Mouse (Mus musculus) forebrain, postnatal 0 days (tissue): ENCODE data around the gene Rbm33. TPM values are rescaled to one million over a fixed set of nuclear protein-coding genes. Genes with fewer than 3 reads are reported as not detected.

Source experiments
- ATAC-seq: fragments of 200-750 bp; cut with Nextera tagmentation; 2 replicates; pipeline ENCODE4 v1.8.0; 2017; ENCODE audit warnings: mild to moderate bottlenecking, moderate library complexity
- DNase-seq: peaks from one replicate; pipeline ENCODE4 v3.0.0-alpha.2; 2015
- H3K27ac ChIP-seq: fragments of 300-500 bp; sonication (generic); 2 replicates; pipeline ENCODE4 v1.5.1; 2014; ENCODE audit warnings: low read depth, mild to moderate bottlenecking, antibody characterized with exemption, low read length, moderate library complexity, mixed read lengths
- H3K27me3 ChIP-seq: fragments of 300-500 bp; sonication (generic); 2 replicates; pipeline ENCODE4 v1.6.1; 2014; ENCODE audit warnings: mild to moderate bottlenecking, low read length, mixed read lengths; ENCODE audit not compliant: insufficient read depth
- H3K36me3 ChIP-seq: fragments of 300-500 bp; sonication (generic); 2 replicates; pipeline ENCODE4 v1.6.1; 2014; ENCODE audit warnings: mild to moderate bottlenecking, moderate library complexity; ENCODE audit not compliant: insufficient read depth
- H3K4me1 ChIP-seq: fragments of 300-500 bp; sonication (generic); 2 replicates; pipeline ENCODE4 v1.6.1; 2014; ENCODE audit warnings: antibody characterized with exemption; ENCODE audit not compliant: insufficient read depth
- H3K4me2 ChIP-seq: fragments of 300-500 bp; sonication (generic); 2 replicates; pipeline ENCODE4 v1.6.1; 2014; ENCODE audit warnings: low read depth, mild to moderate bottlenecking, moderate library complexity
- H3K4me3 ChIP-seq: fragments of 300-500 bp; sonication (generic); 2 replicates; pipeline ENCODE4 v1.5.1; 2014; ENCODE audit warnings: low read depth, low read length, mixed read lengths
- H3K9ac ChIP-seq: fragments of 300-500 bp; sonication (generic); 2 replicates; pipeline ENCODE4 v1.6.1; 2014; ENCODE audit warnings: mild to moderate bottlenecking
- H3K9me3 ChIP-seq: fragments of 300-500 bp; sonication (generic); 2 replicates; pipeline ENCODE4 v1.6.1; 2016; ENCODE audit warnings: low read length
- CTCF ChIP-seq: sonication (generic); IDR thresholded peaks from 2 replicates; pipeline ENCODE4 v1.5.1; 2016; ENCODE audit warnings: antibody characterized with exemption, control low read depth, low read depth
- WGBS: fragments of 180-500 bp; shearing (Covaris S2); extraction: QIAGEN DNeasy Blood & Tissue Kit; methylation state at CpG from one replicate; pipeline ENCODE4 v1.1.7; 2014; 5-methylcytosine and 5-hydroxymethylcytosine counted together
- polyA plus RNA-seq: library from polyadenylated mRNA; unstranded; fragments of >200 nt; fragmentation: Nextera tagmentation; extraction: Ambion mirVana; gene quantifications from 2 replicates; pipeline ENCODE4 v1.2.1, GENCODE M21; 2015
- total RNA-seq: library from RNA; depleted of rRNA; stranded (reverse); fragments of >200 nt; gene quantifications from 2 replicates; pipeline ENCODE4 v1.2.3, GENCODE M21; 2014

The Rbm33 gene
- total and polyA plus RNA-seq, 2 experiments from 2014 or later, result 12.5 to 41.7 TPM

DNA sequence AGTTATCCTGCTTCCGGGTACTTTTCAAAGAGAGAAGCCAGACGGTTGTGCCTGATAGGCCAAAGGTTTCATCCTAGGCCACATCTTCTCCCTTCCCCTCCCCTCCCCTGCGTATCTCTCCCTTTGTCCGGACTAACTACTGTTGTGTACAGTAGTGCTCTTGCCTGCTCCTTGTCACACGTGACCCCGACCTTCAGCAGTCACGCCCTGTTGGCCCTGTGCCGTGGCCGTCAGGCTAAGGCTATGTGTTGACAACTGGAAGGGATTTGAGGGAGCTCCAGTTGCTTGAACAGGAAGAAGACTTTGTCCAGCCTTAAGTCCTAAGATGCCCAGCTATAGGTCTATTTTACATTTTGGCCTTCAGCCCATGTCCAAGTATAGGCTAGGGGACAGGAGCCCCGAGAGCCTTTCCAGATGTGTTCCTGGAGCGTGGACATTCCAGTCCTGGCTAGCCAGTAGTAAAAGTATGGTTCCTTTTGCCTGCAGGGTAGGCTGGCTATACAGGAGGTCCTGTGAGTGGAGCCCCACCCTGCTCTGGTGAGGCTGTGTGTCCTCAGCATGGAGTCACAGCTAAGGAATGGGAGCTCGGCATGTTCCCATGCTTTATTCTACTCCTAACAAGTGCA, 102.8 kb downstream of the Rbm33 start:
- no peak overlapping the region for H3K9ac ChIP-seq
- WGBS, result 93% methylated on average over 12 of the region's 12 CpGs
- no peaks in the 10 kb centered on the region for H3K9me3 ChIP-seq
- peaks cover 33% of the 10 kb centered on the region for H3K36me3 ChIP-seq
- H3K27ac ChIP-seq, result no peak overlapping the region
- TF ChIP-seq CTCF, result no peak
- no peak for DNase-seq
- no peak overlapping the region for H3K4me2 ChIP-seq
- H3K4me1 ChIP-seq, result no peaks in the 10 kb centered on the region
- H3K27me3 ChIP-seq, result no peaks in the 10 kb centered on the region
- no peak overlapping the region for H3K4me3 ChIP-seq
- ATAC-seq, result no peak

DNA sequence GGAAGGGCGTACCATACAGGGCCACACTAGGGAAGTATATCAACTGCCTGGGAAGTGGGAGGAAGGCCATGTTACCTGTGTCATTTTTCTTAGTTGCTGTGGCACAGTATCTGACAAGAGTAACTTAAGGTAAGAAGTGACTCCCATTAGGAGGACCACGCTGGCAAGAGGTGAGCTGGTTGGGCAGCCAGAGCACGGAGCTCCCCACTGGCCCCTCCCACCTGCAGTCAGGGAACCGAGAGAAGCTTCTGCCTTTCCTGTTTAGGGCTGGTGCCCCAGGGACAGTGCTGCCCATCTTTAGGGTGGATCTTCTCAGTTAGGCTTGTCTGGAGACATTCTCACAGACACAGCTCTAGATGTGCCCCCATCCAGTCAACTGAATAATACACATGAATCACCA, 106.9 kb downstream of the Rbm33 start:
- TF ChIP-seq CTCF, result no peak
- no peak overlapping the region for H3K4me3 ChIP-seq
- no peak for DNase-seq
- H3K9me3 ChIP-seq, result no peaks in the 10 kb centered on the region
- no peaks in the 10 kb centered on the region for H3K27me3 ChIP-seq
- no peak for ATAC-seq
- H3K4me1 ChIP-seq, result no peaks in the 10 kb centered on the region
- H3K9ac ChIP-seq, result no peak overlapping the region
- H3K36me3 ChIP-seq, result peaks cover 6% of the 10 kb centered on the region; the same call in 1 of the 2 replicates
- no peak overlapping the region for H3K4me2 ChIP-seq
- H3K27ac ChIP-seq, result no peak overlapping the region
- 72% methylated on average over 4 of the region's 4 CpGs for WGBS

DNA sequence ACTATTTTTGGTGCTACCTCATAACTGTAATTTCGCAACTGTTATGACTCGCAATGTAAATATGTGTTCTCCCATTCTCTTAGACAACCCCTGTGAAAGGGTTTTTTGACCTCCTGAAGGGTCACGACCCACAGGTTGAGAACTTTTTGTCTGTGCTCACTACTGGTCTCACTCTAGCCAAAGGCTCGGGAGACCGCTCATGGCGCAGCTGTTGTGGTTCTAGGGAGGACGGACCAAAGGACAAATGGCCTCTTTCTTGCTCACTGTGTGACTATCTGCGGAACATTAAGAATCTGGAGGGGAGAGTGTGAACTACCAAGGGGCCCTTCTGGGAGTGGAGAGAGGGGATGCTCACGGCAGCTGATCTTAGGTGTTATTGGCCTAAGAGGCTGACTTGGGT, 109.0 kb downstream of the Rbm33 start:
- DNase-seq (no peak), ATAC-seq (no peak)
- Histone ChIP-seq H3K9me3 (no peaks in the 10 kb centered on the region), H3K4me2 (no peak overlapping the region), H3K9ac (no peak overlapping the region), H3K36me3 (no peaks in the 10 kb centered on the region), H3K27me3 (no peaks in the 10 kb centered on the region), H3K27ac (no peak overlapping the region), H3K4me3 (no peak overlapping the region), H3K4me1 (no peaks in the 10 kb centered on the region)
- TF ChIP-seq CTCF, result no peak
- 94% methylated on average over 9 of the region's 9 CpGs for WGBS

DNA sequence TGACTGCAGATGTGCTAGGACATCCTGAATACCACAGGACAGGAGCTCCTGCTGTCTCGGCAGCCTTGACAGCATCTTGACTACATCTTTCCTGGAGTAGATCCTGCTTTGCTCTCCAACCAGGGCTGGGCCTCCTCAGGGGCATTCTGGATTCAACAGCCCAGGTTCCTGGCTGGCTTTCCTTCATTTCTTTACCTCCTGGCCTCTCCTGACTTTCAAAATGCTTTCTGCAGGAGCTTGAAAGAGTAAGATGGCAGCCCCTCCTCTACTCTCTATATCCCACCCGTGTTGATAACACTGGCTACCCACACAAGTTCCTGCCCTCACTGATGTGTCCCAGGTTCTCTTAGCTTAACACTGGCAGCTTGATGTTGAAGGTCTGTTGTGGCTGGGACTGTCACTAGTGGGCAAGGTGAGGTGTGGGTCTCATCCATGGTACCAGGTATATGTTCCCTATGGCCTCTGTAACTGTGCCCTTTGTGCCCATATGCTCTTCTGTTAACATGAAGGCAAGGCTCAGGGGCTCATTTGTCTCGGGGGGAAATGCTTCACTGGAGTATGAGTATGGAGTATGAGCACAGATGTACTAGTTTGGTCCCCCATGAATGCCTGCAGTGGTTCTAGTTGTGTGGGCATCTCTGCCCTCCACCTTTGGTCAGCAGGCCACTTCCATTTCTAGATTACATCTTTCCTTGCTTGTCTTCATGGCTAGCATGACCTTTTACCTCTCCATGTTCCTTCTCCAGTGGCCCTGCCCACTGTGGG, 133.4 kb downstream of the Rbm33 start:
- 0 out of 2 replicates have a peak, but pooled peaks cover under 1% of the 10 kb centered on the region for H3K27me3 ChIP-seq
- H3K9ac ChIP-seq, result no peak overlapping the region
- no peak overlapping the region for H3K4me2 ChIP-seq
- no peak overlapping the region for H3K4me3 ChIP-seq
- H3K27ac ChIP-seq, result no peak overlapping the region
- WGBS, result 69% methylated on average over 3 of the region's 3 CpGs
- DNase-seq (no peak), ATAC-seq (no peak)
- no peaks in the 10 kb centered on the region for H3K4me1 ChIP-seq
- H3K9me3 ChIP-seq, result no peaks in the 10 kb centered on the region
- TF ChIP-seq CTCF, result no peak
- no peaks in the 10 kb centered on the region for H3K36me3 ChIP-seq

DNA sequence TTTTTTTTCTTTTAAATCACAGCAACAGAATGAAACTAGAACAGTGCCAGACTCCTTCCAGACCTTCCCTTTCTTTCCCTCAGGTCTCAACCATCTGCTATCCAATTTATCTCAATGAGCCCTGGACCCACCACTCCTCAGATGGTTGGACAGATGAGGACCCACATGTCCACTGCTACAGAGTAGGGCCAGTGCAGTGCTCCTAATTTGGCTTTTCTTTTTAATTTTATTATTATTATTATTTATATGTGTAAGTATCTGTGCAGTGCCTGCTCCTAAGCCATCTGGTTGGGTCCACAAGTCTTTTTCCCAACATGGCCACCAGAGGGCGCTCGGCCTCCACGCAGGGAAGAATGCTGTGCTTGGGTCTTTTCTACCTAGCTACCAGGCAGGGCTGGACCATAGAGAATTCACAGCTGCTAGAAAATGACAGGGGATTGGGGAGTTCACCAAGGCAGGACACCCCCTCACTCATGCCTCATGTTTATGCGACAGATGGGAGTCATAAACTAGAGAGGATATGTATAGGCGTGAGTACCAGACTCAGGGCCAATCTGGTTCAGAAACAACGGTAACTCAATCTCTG, 134.2 kb downstream of the Rbm33 start:
- 27% methylated on average over 6 of the region's 6 CpGs for WGBS
- H3K36me3 ChIP-seq, result no peaks in the 10 kb centered on the region

DNA sequence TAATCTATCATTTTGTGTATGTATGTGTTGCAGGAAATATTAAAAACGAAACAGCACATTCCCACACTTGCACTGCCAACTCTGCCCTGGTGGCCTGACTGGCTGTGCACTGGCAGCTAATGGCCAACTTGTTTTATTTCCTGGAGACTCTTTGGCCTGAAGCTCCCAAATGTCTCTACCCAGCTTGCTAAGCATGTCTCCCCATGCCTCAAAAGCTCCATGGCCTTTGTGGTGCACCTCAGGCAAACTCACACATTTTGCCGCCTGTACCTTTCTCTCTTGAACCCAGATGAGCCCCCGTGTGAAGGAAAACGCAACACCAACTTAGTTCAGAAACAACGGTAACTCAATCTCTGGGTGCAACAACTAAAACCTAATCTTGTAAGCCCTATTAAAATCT, 136.2 kb downstream of the Rbm33 start:
- H3K27me3 ChIP-seq, result peaks cover 22% of the 10 kb centered on the region
- H3K27ac ChIP-seq, result no peak overlapping the region
- ATAC-seq, result no peak
- H3K9ac ChIP-seq, result no peak overlapping the region
- no peak overlapping the region for H3K4me3 ChIP-seq
- H3K9me3 ChIP-seq, result no peaks in the 10 kb centered on the region
- no peak overlapping the region for H3K4me2 ChIP-seq
- DNase-seq, result no peak
- 86% methylated on average over 5 of the region's 5 CpGs for WGBS
- TF ChIP-seq CTCF, result no peak
- H3K4me1 ChIP-seq, result no peaks in the 10 kb centered on the region
- H3K36me3 ChIP-seq, result no peaks in the 10 kb centered on the region

More for the DNA sequence above, 134.2 kb downstream of the Rbm33 start:
- Histone ChIP-seq H3K4me2 (no peak overlapping the region), H3K27me3 (peaks cover 8% of the 10 kb centered on the region), H3K9me3 (no peaks in the 10 kb centered on the region), H3K9ac (no peak overlapping the region), H3K4me1 (no peaks in the 10 kb centered on the region), H3K27ac (no peak overlapping the region), H3K4me3 (no peak overlapping the region)
- peak; percentile 98 for TF ChIP-seq CTCF
- DNase-seq (peak; percentile 91), ATAC-seq (peak; percentile 83)

DNA sequence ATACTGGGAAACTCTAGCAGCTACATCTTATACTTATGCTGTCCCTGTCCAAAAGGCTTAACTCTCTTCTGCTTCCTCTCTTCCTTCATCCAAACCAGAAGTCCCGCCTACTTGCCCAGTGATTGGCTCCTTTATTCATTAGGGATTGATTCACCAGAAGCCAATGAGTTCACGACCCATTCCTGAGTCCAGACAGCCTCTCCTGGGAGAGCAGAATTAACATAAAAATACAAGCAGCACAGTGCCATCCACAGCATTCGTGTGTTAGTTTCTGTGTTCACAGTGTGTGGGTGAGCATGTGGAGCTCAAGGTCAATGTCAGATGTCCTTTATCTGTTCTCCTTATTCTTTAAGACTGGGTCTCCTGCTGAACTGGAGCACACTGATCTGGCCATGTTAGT, 136.6 kb downstream of the Rbm33 start:
- H3K9me3 ChIP-seq, result no peaks in the 10 kb centered on the region
- peaks cover 26% of the 10 kb centered on the region for H3K27me3 ChIP-seq
- 18% methylated on average over 3 of the region's 3 CpGs for WGBS
- ATAC-seq (no peak), DNase-seq (no peak)
- no peaks in the 10 kb centered on the region for H3K36me3 ChIP-seq
- TF ChIP-seq CTCF, result no peak
- H3K4me2 ChIP-seq, result no peak overlapping the region
- H3K27ac ChIP-seq, result no peak overlapping the region
- no peak overlapping the region for H3K9ac ChIP-seq
- 0 out of 2 replicates have a peak, but pooled peaks cover 3% of the 10 kb centered on the region for H3K4me1 ChIP-seq
- H3K4me3 ChIP-seq, result no peak overlapping the region
